22 mouse cellular contexts compared by ENCODE assay signal in genomic region chr3:130601491-130601890, GRCm38 (mm10). TPM values are rescaled to one million over a fixed set of nuclear protein-coding genes. Genes with fewer than 3 reads are reported as not detected.
DNase-seq lines count a peak whose midpoint lies in the region; TF ChIP-seq lines count a peak whose summit lies in the region.
"Had no signal": no experiment of that assay in that cellular context is flagged by ENCODE, and none has a peak within 500 bp of the region (broad histone marks: within the 10 kb centered on the region; RNA-seq: fewer than 3 reads in every experiment).

No protein-coding gene starts in this region.

- no peaks in the 10 kb centered on the region for H3K9me3 ChIP-seq in ES-E14 (ENCODE audit: control insufficient read depth, insufficient read depth, low read depth, low read length)
- H3K9me3 ChIP-seq in forebrain, embryonic 10.5 days, result no peaks in the 10 kb centered on the region
- H3K9me3 ChIP-seq: embryonic facial prominence, embryonic 13.5 days; forebrain, embryonic 12.5 days; forebrain, embryonic 15.5 days had no signal

- no peak for TF ChIP-seq CTCF in heart, adult 2 months (IDR thresholded peaks at IDR 0.05)
- no peak for TF ChIP-seq CTCF in cerebellum, adult 2 months (IDR thresholded peaks at IDR 0.05; ENCODE audit: borderline replicate concordance, insufficient read depth, low read depth, low read length)

- H3K4me1 ChIP-seq in heart, adult 2 months (ENCODE audit: control insufficient read depth, insufficient read depth, low read length), result no peaks in the 10 kb centered on the region
- peaks cover 0 to 4% of the 10 kb centered on the region in 2 experiments; a peak in 2 of 4 replicates for H3K4me1 ChIP-seq in ES-E14 (ENCODE audit: control insufficient read depth in 2 of 2, insufficient read depth in 2 of 2, low read length in 2 of 2, poor library complexity in 1 of 2)
- no peaks in the 10 kb centered on the region for H3K4me1 ChIP-seq in cerebellum, adult 2 months (ENCODE audit: control insufficient read depth, insufficient read depth, low read length)
- H3K4me1 ChIP-seq in forebrain, embryonic 10.5 days, result no peaks in the 10 kb centered on the region
- H3K4me1 ChIP-seq: embryonic facial prominence, embryonic 13.5 days; forebrain, embryonic 12.5 days; forebrain, embryonic 15.5 days had no signal

- no peak overlapping the region for H3K27ac ChIP-seq in heart, adult 2 months
- H3K27ac ChIP-seq in ES-E14 (ENCODE audit: insufficient read depth, low read depth, low read length, poor library complexity, severe bottlenecking), result no peak overlapping the region
- no peak overlapping the region for H3K27ac ChIP-seq in cerebellum, adult 2 months (ENCODE audit: insufficient read depth, low read length)
- H3K27ac ChIP-seq in forebrain, embryonic 10.5 days, result no peak overlapping the region
- H3K27ac ChIP-seq: embryonic facial prominence, embryonic 13.5 days; forebrain, embryonic 12.5 days; forebrain, embryonic 15.5 days had no signal

- intact Hi-C loops in heart, adult 2 months (cut with DNase I), result no loop called here

- H3K79me2 ChIP-seq in heart, adult 2 months (replicated peaks; ENCODE audit: control insufficient read depth, insufficient read depth, low read length), result no peaks in the 10 kb centered on the region

- no peak overlapping the region for H3K9ac ChIP-seq in heart, adult 2 months (ENCODE audit: low read depth, low read length)
- no peak overlapping the region for H3K9ac ChIP-seq in ES-E14 (ENCODE audit: insufficient read depth, low read depth, low read length, poor library complexity, severe bottlenecking)
- H3K9ac ChIP-seq: embryonic facial prominence, embryonic 13.5 days; forebrain, embryonic 12.5 days; forebrain, embryonic 15.5 days; forebrain, postnatal 0 days had no signal

- 64% methylated on average over 10 of the region's 10 CpGs for WGBS in heart, adult 2 months
- WGBS in cerebellum, adult 2 months, result 83% methylated on average over 10 of the region's 10 CpGs
- WGBS in forebrain, embryonic 10.5 days, result 84% methylated on average over 10 of the region's 10 CpGs

- H3K27me3 ChIP-seq in heart, adult 2 months (ENCODE audit: control insufficient read depth, insufficient read depth, low read length), result no peaks in the 10 kb centered on the region
- H3K27me3 ChIP-seq in cerebellum, adult 2 months (ENCODE audit: control insufficient read depth, insufficient read depth, low read length), result no peaks in the 10 kb centered on the region
- no peaks in the 10 kb centered on the region for H3K27me3 ChIP-seq in forebrain, embryonic 10.5 days (ENCODE audit: poor library complexity, severe bottlenecking)
- H3K27me3 ChIP-seq: embryonic facial prominence, embryonic 13.5 days; forebrain, embryonic 12.5 days; forebrain, embryonic 15.5 days had no signal

- no peaks in the 10 kb centered on the region for H3K36me3 ChIP-seq in heart, adult 2 months (ENCODE audit: control insufficient read depth, insufficient read depth, low read length)
- no peaks in the 10 kb centered on the region for H3K36me3 ChIP-seq in ES-E14 (ENCODE audit: control insufficient read depth, insufficient read depth, low read length, poor library complexity, severe bottlenecking)
- no peaks in the 10 kb centered on the region for H3K36me3 ChIP-seq in forebrain, embryonic 10.5 days (replicated peaks)
- H3K36me3 ChIP-seq: embryonic facial prominence, embryonic 13.5 days; forebrain, embryonic 12.5 days; forebrain, embryonic 15.5 days had no signal

- DNase-seq in heart, adult 11 months, result peak; percentile 42
- no peak for DNase-seq in heart, adult 2 months
- DNase-seq in ES-CJ7 (ENCODE audit: low read depth, low spot score) (peak; percentile 51), ES-E14 (ENCODE audit: low read depth, low spot score) (peak; percentile 33), ZHBTc4 (ENCODE audit: low read depth, low spot score) (peak; percentile 63)
- no peak for DNase-seq in cerebellum, adult 2 months
- DNase-seq in forebrain, embryonic 10.5 days (ENCODE audit: extremely low spot score, low spot score), result no peak
- DNase-seq: adrenal gland, adult 2 months; adrenal gland, postnatal 10 days; adrenal gland, postnatal 25 days; cerebellum, adult 11 months; cerebellum, adult 18-20 months; cerebellum, adult 9-10 months; cerebellum, postnatal 10 days; cerebellum, postnatal 25 days; forebrain, postnatal 0 days had no signal

- TF ChIP-seq POLR2A in heart, adult 2 months (IDR thresholded peaks at IDR 0.05; ENCODE audit: insufficient read depth, low read depth, low read length), result no peak
- no peak for TF ChIP-seq POLR2A in cerebellum, adult 2 months (IDR thresholded peaks at IDR 0.05; ENCODE audit: borderline replicate concordance, insufficient read depth, low read length)

- TF ChIP-seq EP300 in heart, adult 2 months (IDR thresholded peaks at IDR 0.05; ENCODE audit: insufficient read depth, low read depth, low read length), result no peak

- in situ Hi-C loops in ES-E14 (cut with MboI; ENCODE audit: low sequenced_read_pairs in 2 of 2, unreplicated experiment in 2 of 2), result no loop called here

- H3K4me3 ChIP-seq in heart, adult 2 months, result no peak overlapping the region
- no peak overlapping the region for H3K4me3 ChIP-seq in ES-E14 (ENCODE audit: insufficient read depth in 1 of 2, low read depth in 1 of 2, low read length in 2 of 2, poor library complexity in 1 of 2, severe bottlenecking in 1 of 2)
- no peak overlapping the region for H3K4me3 ChIP-seq in cerebellum, adult 2 months (replicated peaks; ENCODE audit: insufficient read depth, low read depth, low read length)
- H3K4me3 ChIP-seq in forebrain, embryonic 10.5 days, result no peak overlapping the region
- H3K4me3 ChIP-seq: embryonic facial prominence, embryonic 13.5 days; forebrain, embryonic 12.5 days; forebrain, embryonic 15.5 days had no signal

TF ChIP-seq in ES-E14, 5 proteins besides CTCF, POLR2A, EP300 and RAD21:
- TF ChIP-seq CHD2 (IDR thresholded peaks at IDR 0.05; ENCODE audit: low read depth, low read length), result no peak
- no peak for TF ChIP-seq MAFK (IDR thresholded peaks at IDR 0.05; ENCODE audit: insufficient read depth, low read depth, low read length)
- no peak for TF ChIP-seq ZC3H11A (IDR thresholded peaks at IDR 0.05; ENCODE audit: borderline replicate concordance, low read depth, low read length)
- TF ChIP-seq ZNF384 (IDR thresholded peaks at IDR 0.05; ENCODE audit: low read depth, low read length), result no peak
- no peak for TF ChIP-seq HCFC1 (IDR thresholded peaks at IDR 0.05; ENCODE audit: borderline replicate concordance, insufficient read depth, low read length)
TF ChIP-seq in ES-E14: peak in this region for 0.

RNA-seq across cellular contexts. Expression of gene Etnppl, which starts 15.8 kb away (rescaled TPM):
- total RNA-seq in heart, adult 2 months (2021), result not detected
- 0.06 TPM in 1 of 2 replicates, not detected in the other for polyA plus RNA-seq in heart, adult 2 months (2012; rRNA removed)
- total RNA-seq in ES-E14 (2012; rRNA removed), result not detected in 2 replicates
- 35.0 and 37.9 TPM in 2 replicates for polyA plus RNA-seq in cerebellum, adult 2 months (2012; rRNA removed)
- not detected in 2 replicates for polyA plus RNA-seq in forebrain, embryonic 10.5 days (2016; fragmentation: Nextera tagmentation; extraction: Ambion mirVana)
- total RNA-seq: forebrain, postnatal 0 days; MEL had no signal
- polyA plus RNA-seq: adrenal gland, adult 2 months; brain, embryonic 14.5 days; embryonic facial prominence, embryonic 11.5 days; embryonic facial prominence, embryonic 13.5 days; forebrain, embryonic 12.5 days; forebrain, embryonic 15.5 days had no signal

Comparison
In these comparisons a context has a peak if more than half of its experiments do, and no peak if none do; other contexts are left out.
1. DNase-seq: peak in heart, adult 11 months (single experiment), ES-CJ7 (single experiment), ES-E14 (single experiment) and ZHBTc4 (single experiment); none in heart, adult 2 months (0 of 2), cerebellum, adult 2 months (0 of 2) and forebrain, embryonic 10.5 days (single experiment).
2. RNA of gene Etnppl, which starts 15.8 kb away (polyA plus RNA-seq): 35.0 to 37.9 TPM in cerebellum, adult 2 months; 0.06 TPM in heart, adult 2 months and not detected in forebrain, embryonic 10.5 days; every median in the first group is over 10 times any median in the second.